9 mouse cellular contexts compared by ENCODE assay signal in the genomic region with DNA sequence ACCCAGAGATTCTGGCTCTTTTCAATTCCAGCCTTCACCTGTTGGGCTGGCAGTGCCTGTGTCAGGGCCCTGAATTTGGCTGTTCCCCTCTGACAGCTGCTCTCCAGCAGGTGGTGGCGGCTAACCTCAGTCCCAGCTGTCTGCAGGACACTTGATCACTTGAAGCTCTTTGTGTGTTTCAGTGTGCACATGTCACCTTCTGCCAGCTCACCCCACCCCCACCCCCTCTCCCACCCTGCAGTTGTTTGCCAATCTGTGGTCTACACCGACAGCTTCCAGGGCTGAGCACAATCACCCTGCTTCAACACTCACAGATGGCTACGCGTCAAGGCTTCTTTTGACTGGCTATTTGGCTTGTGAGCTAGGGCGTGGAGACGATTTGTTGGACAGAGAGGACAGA.
DNase-seq lines count a peak whose midpoint lies in the region; ATAC-seq lines count a peak whose summit lies in the region.
"Had no signal": no experiment of that assay in that cellular context is flagged by ENCODE, and none has a peak within 500 bp of the region (broad histone marks: within the 10 kb centered on the region; RNA-seq: fewer than 3 reads in every experiment).

No protein-coding gene starts in this region.

- intact Hi-C loops in left cerebral cortex, postnatal 10 days (cut with DNase I): no loop called here

- H3K4me3 ChIP-seq in heart, embryonic 16.5 days (ENCODE audit: low read length): no peak overlapping the region
- H3K4me3 ChIP-seq in heart, embryonic 10.5 days: no peak overlapping the region
- no peak overlapping the region for H3K4me3 ChIP-seq in hindbrain, embryonic 11.5 days (ENCODE audit: low read depth, low read length)
- H3K4me3 ChIP-seq in neural tube, embryonic 12.5 days: no peak overlapping the region

- H3K9me3 ChIP-seq in heart, embryonic 16.5 days (replicated peaks; ENCODE audit: control insufficient read depth, low read length): no peaks in the 10 kb centered on the region
- no peaks in the 10 kb centered on the region for H3K9me3 ChIP-seq in heart, embryonic 10.5 days
- no peaks in the 10 kb centered on the region for H3K9me3 ChIP-seq in hindbrain, embryonic 11.5 days (ENCODE audit: control insufficient read depth, low read length)
- H3K9me3 ChIP-seq in neural tube, embryonic 12.5 days: no peaks in the 10 kb centered on the region
- H3K9me3 ChIP-seq: G1E had no signal

- DNase-seq in heart, embryonic 10.5 days (ENCODE audit: low spot score): no peak
- peak; percentile 37 to 61 for DNase-seq in cerebellum, postnatal 36 days
- peak; percentile 58 for DNase-seq in hindbrain, embryonic 11.5 days (ENCODE audit: low spot score)
- no peak for DNase-seq in left cerebral cortex, postnatal 10 days (ENCODE audit: extremely low spot score in 1 of 2, low spot score in 2 of 2)
- DNase-seq in urinary bladder, postnatal 4 days (ENCODE audit: low spot score in 2 of 2): no peak
- DNase-seq in kidney, adult 11 months: no peak

- H3K4me2 ChIP-seq in heart, embryonic 16.5 days (ENCODE audit: low read depth, low read length): no peak overlapping the region
- no peak overlapping the region for H3K4me2 ChIP-seq in hindbrain, embryonic 11.5 days (replicated peaks; ENCODE audit: low read depth, low read length)
- H3K4me2 ChIP-seq in neural tube, embryonic 12.5 days (replicated peaks): no peak overlapping the region

- H3K36me3 ChIP-seq in heart, embryonic 16.5 days (ENCODE audit: control insufficient read depth, insufficient read depth): no peaks in the 10 kb centered on the region
- no peaks in the 10 kb centered on the region for H3K36me3 ChIP-seq in heart, embryonic 10.5 days
- H3K36me3 ChIP-seq in hindbrain, embryonic 11.5 days (ENCODE audit: control insufficient read depth, insufficient read depth, low read length): no peaks in the 10 kb centered on the region
- H3K36me3 ChIP-seq in neural tube, embryonic 12.5 days: no peaks in the 10 kb centered on the region
- H3K36me3 ChIP-seq: G1E had no signal

- no peaks in the 10 kb centered on the region for H3K27me3 ChIP-seq in heart, embryonic 16.5 days (ENCODE audit: control insufficient read depth, insufficient read depth, low read length)
- H3K27me3 ChIP-seq in heart, embryonic 10.5 days (ENCODE audit: insufficient read depth, poor library complexity, severe bottlenecking): peaks cover 9% of the 10 kb centered on the region; the same call in 1 of the 2 replicates
- no peaks in the 10 kb centered on the region for H3K27me3 ChIP-seq in hindbrain, embryonic 11.5 days (ENCODE audit: control insufficient read depth, insufficient read depth, low read length)
- no peaks in the 10 kb centered on the region; the same call in 1 of the 2 replicates for H3K27me3 ChIP-seq in neural tube, embryonic 12.5 days (replicated peaks)

- WGBS in heart, embryonic 16.5 days: 40% methylated on average over 6 of the region's 6 CpGs
- 47% methylated on average over 6 of the region's 6 CpGs for WGBS in heart, embryonic 10.5 days
- 31% methylated on average over 6 of the region's 6 CpGs for WGBS in hindbrain, embryonic 11.5 days
- WGBS in neural tube, embryonic 12.5 days: 26% methylated on average over 6 of the region's 6 CpGs

- H3K27ac ChIP-seq in heart, embryonic 16.5 days (ENCODE audit: low read length): peak overlapping the region; percentile 29; the same call in 1 of the 2 replicates
- no peak overlapping the region for H3K27ac ChIP-seq in heart, embryonic 10.5 days
- peak overlapping the region; percentile 82 for H3K27ac ChIP-seq in hindbrain, embryonic 11.5 days (ENCODE audit: low read depth, low read length)
- H3K27ac ChIP-seq in neural tube, embryonic 12.5 days: no peak overlapping the region

- ATAC-seq in heart, embryonic 16.5 days (replicated peaks; ENCODE audit: extremely low read depth, insufficient read depth, low FRiP score): peak; percentile 76
- peak; percentile 87 for ATAC-seq in hindbrain, embryonic 11.5 days (ENCODE audit: low FRiP score)
- peak; percentile 85 for ATAC-seq in neural tube, embryonic 12.5 days (ENCODE audit: low FRiP score, low read depth)

- H3K9ac ChIP-seq in heart, embryonic 16.5 days (ENCODE audit: low read length): no peak overlapping the region
- no peak overlapping the region for H3K9ac ChIP-seq in hindbrain, embryonic 11.5 days (ENCODE audit: low read depth, low read length)
- H3K9ac ChIP-seq in neural tube, embryonic 12.5 days: no peak overlapping the region

- no peaks in the 10 kb centered on the region for H3K4me1 ChIP-seq in heart, embryonic 16.5 days (ENCODE audit: control insufficient read depth, insufficient read depth, low read length)
- no peaks in the 10 kb centered on the region; the same call in 1 of the 2 replicates for H3K4me1 ChIP-seq in heart, embryonic 10.5 days
- no peaks in the 10 kb centered on the region for H3K4me1 ChIP-seq in hindbrain, embryonic 11.5 days (replicated peaks; ENCODE audit: control insufficient read depth, insufficient read depth, low read length)
- H3K4me1 ChIP-seq in neural tube, embryonic 12.5 days: 0 out of 2 replicates have a peak, but pooled peaks cover 4% of the 10 kb centered on the region

Comparison
In these comparisons a context has a peak if more than half of its experiments do, and no peak if none do; other contexts are left out.
1. H3K27ac ChIP-seq: peak in heart, embryonic 16.5 days (single experiment) and hindbrain, embryonic 11.5 days (single experiment); none in heart, embryonic 10.5 days (single experiment) and neural tube, embryonic 12.5 days (single experiment).
2. DNase-seq: peak in cerebellum, postnatal 36 days (2 of 2) and hindbrain, embryonic 11.5 days (single experiment); none in heart, embryonic 10.5 days (single experiment), left cerebral cortex, postnatal 10 days (0 of 2), urinary bladder, postnatal 4 days (0 of 2) and kidney, adult 11 months (single experiment).
3. Peak in every context shown above with its lines, with median percentiles within 50 percentile points of each other: ATAC-seq.